Mouse (Mus musculus) urinary bladder, adult 18-20 months (tissue): ENCODE data around the gene Aknad1.

ENCODE experiments used
- DNase-seq, 2 experiments: peaks; one replicate each; pipeline ENCODE4 v3.0.0; 2022; ENCODE audit warnings: low spot score in 2 of 2, mixed read lengths in 2 of 2

Gene Aknad1

DNA sequence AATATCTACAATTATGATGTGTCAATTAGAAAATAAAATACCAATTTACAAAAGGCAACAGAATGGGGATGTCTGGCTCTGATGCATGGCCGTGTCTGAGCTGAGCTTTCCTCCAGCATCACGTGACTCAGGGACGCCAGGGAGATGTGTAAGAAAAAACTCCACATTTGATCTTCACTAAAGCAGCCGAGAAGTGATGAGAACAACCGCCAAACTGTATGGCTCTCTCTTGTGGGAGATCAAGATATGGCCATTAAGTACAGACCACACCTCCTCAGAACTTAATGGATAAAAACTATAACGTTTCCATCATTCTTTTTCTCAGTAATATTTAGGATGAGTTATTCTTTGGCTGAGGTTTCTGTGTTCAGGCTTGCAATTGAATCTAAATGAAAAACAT lies 11.6 kb downstream of the Aknad1 start:
- no peak for DNase-seq

DNA sequence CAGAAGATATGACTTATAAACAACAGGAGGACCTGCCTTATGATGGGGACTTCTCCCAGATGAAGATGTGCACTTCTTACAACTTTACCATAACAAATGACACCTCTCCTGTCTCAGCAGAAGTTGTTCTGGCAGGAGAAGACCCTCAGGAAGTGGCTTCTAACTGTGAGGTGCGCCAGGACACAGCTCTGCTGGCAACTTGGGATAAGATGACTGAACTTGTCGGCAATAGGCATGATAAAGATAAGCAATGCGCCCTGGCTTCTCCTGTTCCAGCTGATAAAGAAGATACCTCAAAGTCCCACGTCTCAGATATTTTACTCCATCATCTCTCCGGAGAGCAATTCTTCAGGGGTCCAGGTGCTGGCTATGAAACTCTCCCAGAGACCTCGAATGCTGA lies 12.2 kb downstream of the Aknad1 start:
- no peak for DNase-seq

GRCm38 (mm10) chr3:108754541-108754940 lies 15.1 kb downstream of the Aknad1 start:
- no peak for DNase-seq

DNA sequence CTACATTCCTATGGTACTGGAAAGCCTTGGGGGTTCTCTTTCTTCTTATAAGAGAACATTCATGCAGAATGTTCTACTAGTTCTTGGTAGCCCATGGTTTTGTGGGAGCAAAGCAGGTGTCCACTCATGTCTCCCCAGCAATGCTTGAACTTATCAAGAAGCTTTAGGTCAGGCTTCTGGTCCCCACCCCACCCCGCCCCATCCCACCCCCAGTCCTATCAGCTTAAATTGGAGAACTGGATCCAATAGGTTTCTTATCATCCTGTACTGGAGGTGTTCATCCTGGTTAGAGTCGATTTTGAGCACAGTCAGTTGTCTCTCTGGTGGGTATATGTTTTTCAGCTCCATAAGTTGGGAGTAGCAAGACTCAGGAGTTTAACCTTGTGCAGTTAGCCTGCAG lies 16.1 kb downstream of the Aknad1 start:
- no peak for DNase-seq

- no peak for DNase-seq
Measured at GRCm38 (mm10) chr3:108756131-108756530, 16.7 kb downstream of the Aknad1 start.

DNA sequence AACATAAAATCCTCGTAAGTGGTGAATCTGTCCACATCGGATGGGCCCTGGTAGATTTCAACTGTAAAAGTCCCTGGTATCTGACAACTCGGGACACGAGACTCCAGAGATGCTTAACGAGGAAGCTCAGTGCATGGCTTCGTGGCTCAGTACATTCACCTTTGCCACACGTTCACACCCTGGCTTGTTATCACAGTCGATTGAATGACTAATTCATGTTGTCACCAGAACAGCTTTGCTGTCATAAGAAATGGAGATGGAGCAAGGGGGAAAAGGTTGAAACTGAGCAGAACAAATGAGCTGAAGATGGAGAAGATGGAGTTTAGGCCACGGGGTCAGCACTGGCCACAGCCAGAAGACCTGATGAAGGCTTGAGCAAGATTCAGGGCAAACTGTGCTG lies 18.1 kb downstream of the Aknad1 start:
- no peak for DNase-seq

GRCm38 (mm10) chr3:108759566-108760420 lies 20.3 kb downstream of the Aknad1 start:
- DNase-seq = no peak

DNA sequence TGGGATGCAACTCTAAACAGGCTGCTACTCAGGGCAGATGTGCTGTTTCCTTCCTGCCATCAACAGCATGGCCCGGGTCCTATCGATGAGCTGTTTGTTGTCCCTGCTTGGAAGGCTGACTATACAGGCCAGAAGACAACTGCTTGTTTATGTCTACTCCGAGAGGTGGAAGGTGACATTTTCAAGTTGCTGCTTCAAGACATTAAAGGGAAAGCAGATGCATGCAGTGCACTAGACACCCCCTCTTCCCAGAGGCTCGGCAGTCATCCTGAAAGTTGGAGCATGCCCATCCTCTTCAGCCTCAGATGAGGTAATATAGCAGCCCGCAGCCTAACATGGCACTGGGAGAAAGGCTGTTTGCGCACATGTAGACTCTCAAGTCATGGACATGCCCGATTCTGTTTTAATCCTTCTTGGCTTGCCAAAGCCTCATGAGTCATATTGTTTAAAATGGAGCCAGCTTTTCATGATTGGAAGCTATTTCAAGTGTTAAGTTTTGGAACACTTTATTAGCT lies 23.2 kb downstream of the Aknad1 start:
- peak; percentile 39 to 52 for DNase-seq

GRCm38 (mm10) chr3:108763691-108764090 lies 24.2 kb downstream of the Aknad1 start:
- no peak for DNase-seq

DNA sequence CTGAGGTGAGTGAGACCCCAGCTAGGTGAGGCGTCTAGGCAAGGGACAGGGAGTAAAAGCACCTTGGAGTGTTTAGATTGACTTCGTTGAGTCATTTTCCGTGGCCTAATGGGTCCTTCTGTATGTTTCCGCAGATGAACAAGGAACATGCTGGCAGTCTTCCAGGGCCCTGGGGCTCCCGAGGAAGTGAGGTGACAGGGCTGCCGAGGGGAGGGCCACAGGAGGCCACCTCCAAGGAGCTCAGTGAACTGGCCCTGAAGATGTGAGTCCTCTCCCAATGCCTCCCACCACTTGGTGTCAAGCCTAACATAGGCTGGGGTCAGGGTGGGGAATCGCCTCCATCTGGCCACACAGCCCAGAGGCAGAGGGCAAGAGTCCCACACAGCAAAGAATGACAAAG lies 25.5 kb downstream of the Aknad1 start:
- no peak for DNase-seq

DNA sequence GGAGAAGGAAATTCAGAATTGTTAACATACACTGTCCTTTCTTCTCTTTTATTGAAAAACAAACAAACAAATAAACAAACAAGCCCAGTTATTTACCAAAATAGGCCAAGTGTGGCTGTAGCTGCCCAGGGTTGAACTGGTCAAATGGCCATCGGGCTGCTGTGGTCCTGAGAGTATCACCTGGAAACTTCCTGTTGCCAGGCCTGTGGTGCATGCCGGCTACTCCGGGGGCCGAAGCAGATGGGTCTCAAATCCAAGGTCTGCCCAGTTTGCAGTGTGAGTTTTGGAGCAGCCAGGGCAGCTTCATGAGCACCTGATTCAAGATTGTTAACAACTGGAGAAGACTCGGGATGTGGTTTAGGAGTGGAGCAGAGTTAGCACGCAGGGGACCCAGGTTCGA lies 26.0 kb downstream of the Aknad1 start:
- no peak for DNase-seq

- no peak for DNase-seq
Measured at GRCm38 (mm10) chr3:108766943-108767342, 27.5 kb downstream of the Aknad1 start.

DNA sequence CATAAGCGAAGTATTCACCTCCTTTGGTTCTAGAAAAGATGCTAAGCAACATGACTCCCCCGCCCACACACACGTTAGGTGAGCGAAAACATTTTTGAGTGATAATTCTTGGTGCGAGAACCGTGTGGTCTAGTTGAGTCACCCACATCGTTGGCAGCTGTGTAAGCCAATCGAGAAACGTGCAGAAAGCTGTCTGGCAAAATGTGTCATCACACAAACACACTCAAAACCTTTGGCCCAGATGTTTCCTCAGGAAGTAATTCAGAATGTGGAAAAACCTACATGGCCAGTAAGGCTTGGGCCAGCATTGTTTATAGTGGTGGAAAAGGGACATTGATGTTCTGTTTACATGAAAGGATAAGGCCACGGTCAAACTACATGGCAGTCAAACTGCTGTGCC lies 28.0 kb downstream of the Aknad1 start:
- no peak for DNase-seq

GRCm38 (mm10) chr3:108769547-108769946 lies 30.1 kb downstream of the Aknad1 start:
- no peak for DNase-seq

GRCm38 (mm10) chr3:108770725-108771368 lies 31.4 kb downstream of the Aknad1 start:
- peak in 1 of 2 experiments; percentile 45 for DNase-seq

GRCm38 (mm10) chr3:108772211-108772610 lies 32.8 kb downstream of the Aknad1 start:
- peak; percentile 47 to 64 for DNase-seq

DNA sequence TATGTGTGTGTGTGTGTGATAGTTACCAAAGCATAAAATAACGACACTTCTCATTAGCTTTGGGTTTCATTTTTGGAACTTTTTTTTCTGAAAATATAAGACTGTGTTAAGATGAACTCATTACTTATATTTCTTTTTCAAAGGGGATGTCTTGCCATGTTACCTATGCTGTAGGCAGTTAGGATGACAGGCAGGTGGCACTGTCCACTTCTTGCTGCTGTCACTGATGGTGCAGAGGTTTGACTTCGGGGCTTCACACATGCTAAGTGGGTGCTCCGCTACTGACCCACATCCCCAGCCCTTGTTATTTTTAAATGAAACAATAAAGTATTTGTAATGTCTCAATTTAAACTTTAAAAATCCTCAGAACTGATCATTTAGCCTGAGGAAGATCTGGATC lies 33.4 kb downstream of the Aknad1 start:
- DNase-seq = no peak

- DNase-seq = peak in 1 of 2 experiments; percentile 57
Measured at GRCm38 (mm10) chr3:108778761-108779540, 39.5 kb downstream of the Aknad1 start.

DNA sequence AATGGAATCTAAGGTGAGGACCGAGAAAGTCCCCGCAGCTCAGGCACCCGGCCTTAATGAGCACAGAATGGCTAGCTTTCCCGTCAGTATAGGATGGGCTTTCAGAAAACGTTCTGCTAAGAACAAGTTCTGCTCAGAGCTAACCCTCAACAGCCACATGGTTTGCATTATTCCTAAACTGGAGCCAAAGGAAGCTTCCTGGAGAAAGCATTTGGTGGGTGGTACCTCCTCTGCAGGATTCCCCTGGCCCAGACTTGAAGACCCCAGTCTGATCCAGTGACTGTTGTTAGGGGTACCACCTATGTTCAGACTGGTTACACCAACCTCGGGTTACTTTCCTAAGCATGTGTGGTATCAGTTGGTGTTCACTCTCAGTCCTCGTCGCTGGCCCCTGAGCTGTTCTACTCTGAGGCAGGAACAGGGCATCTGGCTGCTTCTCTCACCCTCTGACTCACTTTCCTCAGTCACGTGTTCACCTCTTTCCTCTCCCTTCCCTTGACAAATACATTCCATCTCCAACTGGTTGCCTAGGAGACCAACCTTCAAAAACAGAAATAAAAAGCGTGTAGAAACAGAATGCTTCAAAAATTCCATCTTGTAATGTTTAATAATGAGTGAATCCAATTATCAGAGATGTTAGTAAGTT lies 41.9 kb downstream of the Aknad1 start:
- DNase-seq = peak in 1 of 2 experiments; percentile 72

DNA sequence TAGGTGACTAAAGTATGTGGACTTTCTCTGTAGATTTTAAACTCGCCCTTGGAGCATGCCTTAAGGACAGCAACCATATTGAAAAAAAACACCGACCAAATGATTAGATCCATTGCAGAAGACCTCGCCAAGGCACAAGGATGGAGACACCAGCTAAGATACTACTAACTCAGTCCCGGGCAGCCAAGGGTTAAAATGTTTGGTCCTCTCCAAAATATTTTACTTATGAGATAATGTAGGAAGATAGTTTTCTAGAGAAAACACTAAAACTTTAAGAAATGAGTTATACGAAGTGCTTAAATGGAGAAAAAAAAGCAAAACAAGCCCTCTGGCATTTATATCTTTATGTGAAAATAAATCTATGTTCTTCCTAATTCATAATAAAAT lies 42.4 kb downstream of the Aknad1 start:
- no peak for DNase-seq

GRCm38 (mm10) chr3:108782364-108782895 lies 43.0 kb downstream of the Aknad1 start:
- no peak for DNase-seq
